Mouse (Mus musculus) B cell, adult 2 months (primary cell): ENCODE measurements around the gene Trim65.
A peak's percentile ranks its signal among the peaks of the same experiment; 100 is the strongest.

Experiments used
- DNase-seq, 2 experiments: peaks; one replicate each; pipeline ENCODE4 v3.0.0; 2022

Gene Trim65

GRCm38 (mm10) chr11:116130488-116131205, at the start of gene Trim65:
Gene Trim65 (minus strand): TSS chr11:116131128.
- peak; percentile 86 to 90 for DNase-seq

GRCm38 (mm10) chr11:116178411-116179121, 47.6 kb upstream of the Trim65 start:
- no peak for DNase-seq

DNA sequence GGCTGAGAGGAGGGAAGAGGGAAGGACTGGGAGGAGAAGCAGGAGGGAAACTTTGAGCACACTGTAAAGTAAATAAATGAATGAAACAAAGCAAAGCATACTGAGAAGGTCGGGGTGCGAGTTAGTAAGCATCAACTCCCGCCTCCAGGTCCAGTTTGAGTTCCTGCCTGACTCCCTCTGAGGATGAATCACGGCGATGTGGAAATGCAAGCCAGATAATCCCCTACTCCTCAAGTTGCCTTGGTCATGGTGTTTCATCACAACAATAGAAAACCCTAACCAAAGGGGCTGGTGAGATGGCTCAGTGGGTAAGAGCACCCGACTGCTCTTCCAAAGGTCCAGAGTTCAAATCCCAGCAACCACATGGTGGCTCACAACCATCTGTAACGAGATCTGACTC, 45.1 kb upstream of the Trim65 start:
- DNase-seq = no peak

DNA sequence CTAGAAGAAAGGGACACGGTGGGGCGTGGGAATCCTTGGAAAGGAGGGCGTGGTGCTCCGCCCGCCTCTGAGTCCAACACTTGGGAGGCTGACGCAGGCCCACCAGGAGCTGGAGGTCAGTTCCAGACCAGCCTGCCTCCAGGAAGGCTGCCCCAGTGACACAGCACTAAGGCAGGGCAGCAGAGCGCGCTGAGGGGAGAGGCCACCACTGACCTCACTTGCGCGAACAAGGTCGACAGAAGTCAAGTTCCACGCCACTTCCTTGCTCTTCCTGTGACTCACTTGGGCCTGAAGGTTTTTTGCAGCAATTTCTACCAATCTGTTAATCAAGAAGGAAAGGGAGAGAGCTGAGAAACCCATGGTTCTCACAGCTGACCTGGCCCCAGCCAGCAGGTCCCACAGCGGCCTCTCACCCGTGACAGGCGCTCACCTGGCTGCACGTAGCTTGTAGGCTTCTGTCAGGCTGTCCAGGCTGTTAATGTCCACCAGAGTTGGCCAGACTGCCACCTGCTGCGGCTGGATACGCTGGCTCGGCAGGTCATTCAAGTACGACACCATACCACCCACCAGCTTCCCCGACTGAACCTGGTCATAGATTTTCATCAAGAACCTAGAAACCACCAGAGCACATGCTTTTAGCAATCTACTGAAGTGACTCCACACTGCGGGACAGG, 44.0 kb upstream of the Trim65 start:
- DNase-seq = no peak

DNA sequence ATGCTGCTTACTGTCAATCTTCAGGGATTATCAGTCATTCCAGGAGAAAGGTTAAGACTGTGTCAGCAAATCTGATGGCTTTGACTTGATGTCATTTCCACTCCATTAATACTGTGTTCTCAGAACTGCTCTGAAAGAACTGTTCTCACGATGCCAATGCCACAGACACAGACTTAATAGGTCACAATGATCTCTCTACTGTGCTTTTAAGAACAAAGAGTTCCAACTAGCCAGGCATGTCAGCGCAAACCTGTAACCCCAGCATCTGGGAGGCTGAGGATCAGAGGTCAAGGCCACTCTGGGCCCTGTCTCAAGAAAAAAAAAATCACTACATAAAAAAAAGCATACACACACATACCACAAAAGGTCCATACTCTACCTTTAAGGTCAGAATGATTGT, 41.0 kb upstream of the Trim65 start:
- DNase-seq = no peak

DNA sequence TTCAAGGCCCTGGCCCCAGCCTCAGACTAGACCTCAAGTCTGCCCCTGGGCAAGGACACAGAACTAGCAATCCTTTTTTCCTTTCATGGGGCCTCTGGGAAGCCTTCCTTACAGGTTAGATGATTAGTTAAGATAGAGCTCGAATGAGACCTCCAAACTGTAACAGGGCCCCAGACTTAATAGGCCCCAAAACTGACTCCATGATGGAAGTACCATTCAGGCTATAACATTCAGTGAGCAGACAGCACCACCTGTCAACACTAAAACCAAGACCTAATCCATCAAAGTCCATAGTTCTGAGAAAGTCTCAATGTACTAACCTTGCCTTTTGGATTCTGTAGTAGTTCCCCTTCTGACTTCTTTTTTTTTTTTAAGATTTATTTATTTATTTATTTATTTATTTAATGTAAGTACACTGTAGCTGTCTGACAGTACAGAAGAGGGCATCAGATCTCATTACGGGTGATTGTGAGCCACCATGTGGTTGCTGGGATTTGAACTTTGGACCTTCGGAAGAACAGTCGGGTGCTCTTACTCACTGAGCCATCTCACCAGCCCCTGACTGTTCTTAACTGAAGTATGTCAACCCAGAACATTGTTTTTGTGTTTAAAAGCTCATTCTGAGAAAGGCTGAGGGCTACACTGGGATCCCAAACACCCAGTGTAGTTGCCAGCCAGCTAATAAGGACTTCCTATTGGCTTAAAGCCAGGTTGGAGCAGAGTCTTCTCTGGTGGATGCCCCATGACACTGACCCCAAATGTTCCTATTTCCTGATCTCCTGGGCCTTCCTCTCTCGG, 39.3 kb upstream of the Trim65 start:
- DNase-seq = no peak

DNA sequence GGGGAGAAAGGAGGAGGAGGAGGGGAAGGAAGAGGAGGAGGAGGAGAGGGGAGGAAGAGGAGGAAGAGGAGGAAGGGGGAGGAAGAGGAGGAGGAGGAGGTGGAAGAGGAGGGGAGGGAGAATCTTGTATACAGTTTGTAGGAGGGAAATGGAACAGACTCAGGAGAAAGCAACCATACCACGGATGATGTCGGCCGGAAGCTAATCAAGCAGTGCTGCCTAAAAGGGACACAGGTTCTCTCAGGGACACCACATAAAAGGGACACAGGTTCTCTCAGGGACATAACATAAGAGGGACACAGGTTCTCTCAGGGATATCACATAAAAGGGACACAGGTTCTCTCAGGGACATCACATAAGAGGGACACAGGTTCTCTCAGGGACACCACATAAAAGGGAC, 38.3 kb upstream of the Trim65 start:
- DNase-seq = no peak

DNA sequence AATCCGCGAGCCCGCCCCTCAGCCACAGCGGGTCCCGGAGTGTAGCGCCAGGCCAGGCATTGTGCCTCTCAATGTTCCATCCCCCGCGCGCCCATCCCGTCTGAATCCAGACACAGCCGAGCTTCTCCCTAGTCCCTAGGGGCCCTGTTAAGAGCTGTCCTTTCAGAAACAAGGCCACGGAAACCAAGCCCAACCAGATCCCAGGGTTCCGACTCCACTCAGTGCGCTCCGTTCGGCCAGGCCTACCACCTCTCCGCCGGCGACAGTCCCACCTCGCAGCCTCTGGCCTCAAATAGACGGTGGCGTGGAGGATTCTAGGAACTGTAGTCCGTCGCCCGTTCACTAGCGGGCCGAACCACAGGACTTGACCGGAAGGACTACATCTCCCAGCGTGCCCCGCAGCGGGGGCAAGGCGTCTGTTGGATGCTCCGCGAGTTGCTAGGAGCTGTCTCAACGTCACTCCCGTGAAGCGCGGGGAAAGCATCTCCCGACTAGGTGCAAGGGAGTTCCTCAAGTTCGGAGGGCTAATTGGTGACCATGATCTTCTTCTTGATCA, 37.0 kb upstream of the Trim65 start, which contains the start of gene Fbf1:
Fbf1 (minus strand) TSS at position 283 of the 556 bp plus-strand sequence.
- peak; percentile 94 to 96 for DNase-seq

DNA sequence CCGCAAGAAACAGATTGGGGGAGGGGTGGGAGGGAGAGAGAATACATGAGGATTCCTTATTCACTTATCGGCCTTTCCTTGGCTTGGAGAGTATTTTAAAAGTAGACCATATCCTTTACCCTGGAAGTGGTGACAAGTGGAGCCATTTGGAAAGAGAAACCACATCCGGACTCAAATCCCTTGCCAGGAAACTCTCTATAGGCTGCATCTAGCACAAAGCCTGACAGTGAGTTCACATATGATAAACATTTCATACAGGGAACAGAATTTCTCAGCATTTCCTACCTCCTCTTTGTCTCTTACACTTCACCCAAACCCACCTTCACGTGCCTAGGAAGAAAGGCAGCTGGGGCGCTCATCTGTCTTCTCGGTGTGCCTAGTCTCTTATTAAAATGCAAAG, 36.3 kb upstream of the Trim65 start:
- no peak for DNase-seq

- no peak for DNase-seq
These were observed 32.1 kb upstream of the Trim65 start for GRCm38 (mm10) chr11:116163002-116163401.

GRCm38 (mm10) chr11:116162146-116162545, 31.2 kb upstream of the Trim65 start:
- no peak for DNase-seq

- DNase-seq = no peak
These were observed 30.4 kb upstream of the Trim65 start for GRCm38 (mm10) chr11:116161312-116161711.

DNA sequence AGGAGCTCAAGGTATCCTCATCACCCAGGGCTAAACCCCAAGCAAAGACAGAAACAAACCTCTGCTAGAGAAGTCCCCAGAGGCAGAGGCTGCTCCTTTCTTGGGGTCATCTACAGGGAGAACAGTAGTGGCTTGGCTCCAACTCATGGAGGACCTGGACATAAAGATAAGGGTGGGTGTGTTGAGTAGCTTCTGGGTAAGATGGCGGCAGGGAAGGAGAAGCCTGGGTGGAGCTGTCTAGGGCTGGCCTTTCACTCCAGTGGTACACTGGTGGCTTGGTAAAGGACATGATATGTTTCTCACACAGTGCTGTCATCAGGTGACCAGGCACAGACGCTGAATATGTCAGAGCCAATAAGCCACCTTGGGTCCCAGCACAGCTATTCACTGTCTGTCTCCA, 20.0 kb upstream of the Trim65 start:
- no peak for DNase-seq

- no peak for DNase-seq
These were observed 18.4 kb upstream of the Trim65 start for GRCm38 (mm10) chr11:116149341-116149740.

DNA sequence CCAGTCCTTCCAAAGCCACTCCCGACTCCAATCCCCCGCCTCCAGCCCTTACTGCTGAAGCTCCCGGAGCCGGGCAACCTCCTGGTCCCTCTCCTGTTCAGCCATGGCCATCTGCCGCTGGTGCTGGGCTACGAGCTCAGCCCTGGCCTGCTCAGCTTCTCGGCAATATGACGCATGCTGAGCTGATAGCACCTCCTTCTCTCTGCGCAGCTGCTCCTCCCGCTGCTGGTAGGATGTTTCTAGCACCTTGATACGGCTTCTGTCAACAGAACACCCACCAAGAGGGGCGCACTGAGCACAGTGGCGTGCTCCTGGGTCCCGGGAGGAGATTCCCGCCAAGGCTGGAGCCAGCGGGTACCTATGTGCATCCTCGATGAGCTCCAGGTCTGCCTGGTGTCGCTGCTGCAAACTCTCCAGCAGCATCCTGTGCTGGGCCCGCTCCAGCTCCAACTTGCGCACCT, 17.9 kb upstream of the Trim65 start:
- DNase-seq = no peak

DNA sequence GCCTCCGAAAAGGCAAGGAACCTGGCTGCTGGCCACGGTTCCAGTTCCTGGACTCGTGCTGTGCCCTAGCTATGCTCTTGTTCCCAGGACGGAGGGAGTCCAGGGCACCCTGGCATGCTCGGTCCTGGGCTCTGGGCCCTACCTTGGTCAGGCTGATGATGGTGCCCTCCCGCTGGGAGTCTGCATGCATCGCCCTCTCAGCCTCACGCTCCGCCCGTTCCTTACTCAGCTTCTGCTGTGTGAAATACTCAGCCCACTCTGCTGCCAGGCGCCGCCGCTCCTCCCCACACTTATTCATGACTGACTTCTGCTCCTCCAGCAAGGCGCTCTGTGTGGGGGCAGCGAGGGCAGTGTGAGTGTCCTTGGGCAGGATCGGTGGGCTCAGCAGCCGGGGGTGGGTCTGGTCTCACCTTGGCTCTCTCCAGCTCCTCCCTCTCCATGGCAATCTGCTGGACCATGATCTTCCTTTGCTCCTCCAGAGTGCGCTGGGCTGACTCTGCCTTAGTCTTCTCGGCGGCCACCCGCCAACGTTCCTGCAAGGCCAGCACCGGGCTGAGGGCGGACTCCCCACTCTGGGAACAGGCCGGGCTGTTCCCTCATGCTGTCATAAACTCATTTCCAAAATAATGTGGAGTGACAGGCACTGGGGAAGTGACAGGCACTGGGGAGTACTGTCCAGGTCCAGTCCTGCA, 15.5 kb upstream of the Trim65 start:
- no peak for DNase-seq

DNA sequence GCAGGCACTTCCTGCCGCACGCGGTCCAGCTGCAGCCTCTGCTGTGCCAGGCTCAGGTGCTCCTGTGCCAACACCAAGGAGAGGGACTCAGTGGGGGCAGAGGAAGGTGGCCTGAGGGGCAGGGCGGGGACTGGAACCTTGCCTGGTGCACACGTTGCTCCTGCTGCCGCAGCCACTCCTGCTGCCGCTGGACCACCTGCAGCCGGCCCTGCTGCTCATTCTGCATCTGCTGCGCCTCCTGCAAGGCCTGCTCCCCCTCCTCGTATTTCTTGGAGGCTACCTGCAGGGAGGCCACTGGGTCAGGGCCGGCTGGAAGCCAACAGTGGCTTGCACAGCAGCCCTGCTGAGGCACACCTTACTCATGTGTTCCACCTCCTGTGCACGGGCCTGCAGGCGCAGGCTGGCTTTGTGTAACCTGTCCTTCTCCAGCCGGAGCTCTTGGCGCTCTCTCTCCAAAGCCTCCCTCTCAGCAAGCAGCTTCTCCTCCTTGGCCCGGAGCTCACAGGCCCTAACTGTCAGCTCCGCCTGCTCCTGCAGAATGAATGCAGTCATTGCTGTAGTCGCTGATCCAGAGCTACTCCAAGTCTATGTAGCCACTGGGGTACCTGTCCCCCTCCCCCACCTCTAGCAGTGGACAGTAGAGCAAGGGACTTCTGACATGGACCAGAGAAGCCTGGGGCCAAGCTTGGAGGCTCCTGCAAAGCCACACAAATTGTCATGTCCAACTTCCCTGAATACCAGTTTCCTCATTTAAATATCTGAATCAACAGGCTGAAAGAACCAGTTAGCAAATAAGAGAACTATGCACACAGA, 14.8 kb upstream of the Trim65 start:
- no peak for DNase-seq

GRCm38 (mm10) chr11:116143468-116143867, 12.5 kb upstream of the Trim65 start:
- DNase-seq = no peak

GRCm38 (mm10) chr11:116142211-116142991, 11.5 kb upstream of the Trim65 start:
- DNase-seq = no peak

DNA sequence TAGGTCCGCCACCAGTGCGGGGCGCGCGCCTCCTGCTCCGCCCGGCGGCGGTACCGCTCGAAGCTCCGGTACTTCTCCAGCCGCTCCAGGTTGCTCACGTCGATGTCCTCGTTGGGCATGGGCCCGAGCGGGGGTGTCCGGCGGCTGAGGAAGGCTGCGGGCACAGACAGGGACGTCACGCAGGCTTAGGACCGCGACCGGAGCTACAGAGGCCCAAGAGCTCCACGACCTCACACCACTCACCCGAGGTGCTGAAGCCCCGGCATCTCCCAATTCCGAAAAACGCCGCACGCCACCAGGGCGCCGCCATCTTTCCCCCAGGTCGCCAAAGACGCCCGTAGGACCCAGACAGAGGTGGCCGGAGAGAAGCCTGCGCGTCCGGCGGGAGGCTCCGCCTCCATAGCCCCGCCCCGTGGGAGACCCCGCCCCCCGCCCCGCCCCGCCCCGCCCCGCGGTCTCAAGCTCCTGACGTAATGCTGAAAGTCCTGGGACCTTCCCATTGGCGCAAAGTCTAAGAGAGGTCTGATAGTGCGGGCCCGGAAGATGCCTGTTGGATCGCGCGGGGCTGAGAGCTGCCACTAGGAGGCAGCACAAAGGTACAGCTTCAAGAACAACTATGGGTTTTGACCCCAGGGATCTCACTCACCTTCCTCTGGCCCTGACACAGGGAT, 7.7 kb upstream of the Trim65 start, which contains the start of gene Mrpl38:
Mrpl38 (minus strand) TSS at position 401 of the 671 bp plus-strand sequence.
- peak; percentile 86 to 87 for DNase-seq
